Mouse (Mus musculus) neural tube, embryonic 11.5 days (tissue): ENCODE data around the gene Kcnd2. TPM values are rescaled to one million over a fixed set of nuclear protein-coding genes. Genes with fewer than 3 reads are reported as not detected.

Source experiments
- ATAC-seq: fragments of 200-750 bp; cut with Nextera tagmentation; 2 replicates; pipeline ENCODE4 v1.8.0; 2017; ENCODE audit warnings: moderate number of reproducible peaks, mild to moderate bottlenecking, moderate TSS enrichment, moderate library complexity; ENCODE audit not compliant: insufficient read depth, low FRiP score, low TSS enrichment
- DNase-seq: peaks from one replicate; pipeline ENCODE4 v3.0.0-alpha.2; 2015; ENCODE audit warnings: low spot score
- H3K27ac ChIP-seq: fragments of 300-500 bp; sonication (generic); 2 replicates; pipeline ENCODE4 v1.5.1; 2014; ENCODE audit warnings: low read depth, mild to moderate bottlenecking, low read length
- H3K27me3 ChIP-seq: fragments of 300-500 bp; sonication (generic); 2 replicates; pipeline ENCODE4 v1.6.1; 2014; ENCODE audit warnings: mild to moderate bottlenecking, low read length, mixed read lengths; ENCODE audit not compliant: control insufficient read depth, insufficient read depth
- H3K36me3 ChIP-seq: fragments of 300-500 bp; sonication (generic); 2 replicates; pipeline ENCODE4 v1.6.1; 2014; ENCODE audit warnings: mild to moderate bottlenecking, low read length, moderate library complexity, mixed read lengths; ENCODE audit not compliant: control insufficient read depth, insufficient read depth
- H3K4me1 ChIP-seq: fragments of 300-500 bp; sonication (generic); 2 replicates; pipeline ENCODE4 v1.6.1; 2014; ENCODE audit warnings: low read length, mixed read lengths; ENCODE audit not compliant: control insufficient read depth, insufficient read depth
- H3K4me2 ChIP-seq: fragments of 300-500 bp; sonication (generic); 2 replicates; pipeline ENCODE4 v1.6.1; 2014; ENCODE audit warnings: low read depth, mild to moderate bottlenecking, moderate library complexity
- H3K4me3 ChIP-seq: fragments of 300-500 bp; sonication (generic); 2 replicates; pipeline ENCODE4 v1.5.1; 2014; ENCODE audit warnings: low read depth, low read length
- H3K9ac ChIP-seq: fragments of 300-500 bp; sonication (generic); 2 replicates; pipeline ENCODE4 v1.6.1; 2014; ENCODE audit warnings: mild to moderate bottlenecking, low read length
- H3K9me3 ChIP-seq: fragments of 300-500 bp; sonication (generic); 2 replicates; pipeline ENCODE4 v1.6.1; 2016; ENCODE audit warnings: low read length; ENCODE audit not compliant: control insufficient read depth
- WGBS: fragments of 180-500 bp; shearing (Covaris S2); extraction: QIAGEN DNeasy Blood & Tissue Kit; methylation state at CpG from one replicate; pipeline ENCODE4 v1.1.7; 2014; 5-methylcytosine and 5-hydroxymethylcytosine counted together
- polyA plus RNA-seq: library from polyadenylated mRNA; unstranded; fragments of >200 nt; fragmentation: Nextera tagmentation; extraction: Ambion mirVana; gene quantifications from 2 replicates; pipeline ENCODE4 v1.2.1, GENCODE M21; 2014

Kcnd2 gene
- polyA plus RNA-seq, 1 experiment from 2014 or later: 2.2 TPM

GRCm38 (mm10) chr6:21692861-21693350 is 477.6 kb downstream of the Kcnd2 start:
- Histone ChIP-seq H3K4me2 (no peak overlapping the region), H3K4me3 (no peak overlapping the region), H3K36me3 (no peaks in the 10 kb centered on the region), H3K9ac (no peak overlapping the region), H3K27me3 (no peaks in the 10 kb centered on the region), H3K27ac (no peak overlapping the region), H3K9me3 (no peaks in the 10 kb centered on the region), H3K4me1 (no peaks in the 10 kb centered on the region)
- no peak for DNase-seq
- 88% methylated on average over 3 of the region's 3 CpGs for WGBS
- no peak for ATAC-seq

- no peak for DNase-seq
- Histone ChIP-seq H3K4me1 (no peaks in the 10 kb centered on the region), H3K9ac (no peak overlapping the region), H3K36me3 (no peaks in the 10 kb centered on the region), H3K27ac (no peak overlapping the region), H3K4me2 (no peak overlapping the region), H3K27me3 (no peaks in the 10 kb centered on the region), H3K9me3 (no peaks in the 10 kb centered on the region), H3K4me3 (no peak overlapping the region)
- WGBS: 72% methylated on average over 3 of the region's 3 CpGs
- no peak for ATAC-seq
Measured at GRCm38 (mm10) chr6:21697641-21698040, 482.3 kb downstream of the Kcnd2 start.

GRCm38 (mm10) chr6:21701131-21701530 is 485.8 kb downstream of the Kcnd2 start:
- DNase-seq: no peak
- H3K4me3 ChIP-seq: no peak overlapping the region
- H3K27ac ChIP-seq: no peak overlapping the region
- H3K36me3 ChIP-seq: no peaks in the 10 kb centered on the region
- ATAC-seq: no peak
- no peaks in the 10 kb centered on the region for H3K9me3 ChIP-seq
- H3K4me1 ChIP-seq: no peaks in the 10 kb centered on the region
- no peaks in the 10 kb centered on the region for H3K27me3 ChIP-seq
- H3K9ac ChIP-seq: no peak overlapping the region
- no peak overlapping the region for H3K4me2 ChIP-seq
- 80% methylated on average over 6 of the region's 6 CpGs for WGBS

- no peaks in the 10 kb centered on the region for H3K27me3 ChIP-seq
- peak; percentile 41; the same call in 1 of the 2 replicates for ATAC-seq
- no peak overlapping the region for H3K4me2 ChIP-seq
- no peak overlapping the region for H3K27ac ChIP-seq
- H3K4me3 ChIP-seq: no peak overlapping the region
- DNase-seq: no peak
- no peaks in the 10 kb centered on the region for H3K4me1 ChIP-seq
- no peaks in the 10 kb centered on the region for H3K9me3 ChIP-seq
- H3K36me3 ChIP-seq: no peaks in the 10 kb centered on the region
- no peak overlapping the region for H3K9ac ChIP-seq
- 29% methylated on average over 3 of the region's 3 CpGs for WGBS
Measured at GRCm38 (mm10) chr6:21709228-21709627, 493.9 kb downstream of the Kcnd2 start.

- H3K9me3 ChIP-seq: no peaks in the 10 kb centered on the region
- H3K27me3 ChIP-seq: no peaks in the 10 kb centered on the region
- DNase-seq: no peak
- ATAC-seq: no peak
- no peaks in the 10 kb centered on the region for H3K36me3 ChIP-seq
- no peak overlapping the region for H3K9ac ChIP-seq
- H3K27ac ChIP-seq: no peak overlapping the region
- H3K4me2 ChIP-seq: no peak overlapping the region
- WGBS: 79% methylated on average over 1 of the region's 1 CpGs
- H3K4me1 ChIP-seq: no peaks in the 10 kb centered on the region
- no peak overlapping the region for H3K4me3 ChIP-seq
Measured at GRCm38 (mm10) chr6:21719121-21719520, 503.8 kb downstream of the Kcnd2 start.

GRCm38 (mm10) chr6:21722238-21722637 is 506.9 kb downstream of the Kcnd2 start:
- Histone ChIP-seq H3K27me3 (no peaks in the 10 kb centered on the region), H3K4me2 (no peak overlapping the region), H3K9me3 (no peaks in the 10 kb centered on the region), H3K36me3 (no peaks in the 10 kb centered on the region), H3K4me1 (no peaks in the 10 kb centered on the region), H3K4me3 (no peak overlapping the region), H3K9ac (no peak overlapping the region), H3K27ac (no peak overlapping the region)
- ATAC-seq: no peak
- no peak for DNase-seq
- 86% methylated on average over 10 of the region's 10 CpGs for WGBS

- Histone ChIP-seq H3K4me1 (no peaks in the 10 kb centered on the region), H3K36me3 (no peaks in the 10 kb centered on the region), H3K27me3 (no peaks in the 10 kb centered on the region), H3K9me3 (no peaks in the 10 kb centered on the region), H3K4me3 (no peak overlapping the region), H3K4me2 (no peak overlapping the region), H3K27ac (no peak overlapping the region), H3K9ac (no peak overlapping the region)
- 65% methylated on average over 2 of the region's 2 CpGs for WGBS
- ATAC-seq: no peak
- DNase-seq: no peak
Measured at GRCm38 (mm10) chr6:21740606-21741005, 525.3 kb downstream of the Kcnd2 start.

- H3K27ac ChIP-seq: no peak overlapping the region
- 76% methylated on average over 3 of the region's 3 CpGs for WGBS
- H3K4me3 ChIP-seq: no peak overlapping the region
- ATAC-seq (no peak), DNase-seq (no peak)
- no peak overlapping the region for H3K9ac ChIP-seq
- H3K36me3 ChIP-seq: no peaks in the 10 kb centered on the region
- no peak overlapping the region for H3K4me2 ChIP-seq
- H3K9me3 ChIP-seq: no peaks in the 10 kb centered on the region
- H3K4me1 ChIP-seq: no peaks in the 10 kb centered on the region
- no peaks in the 10 kb centered on the region for H3K27me3 ChIP-seq
Measured at GRCm38 (mm10) chr6:21744615-21745266, 529.4 kb downstream of the Kcnd2 start.

GRCm38 (mm10) chr6:21747536-21747935 is 532.2 kb downstream of the Kcnd2 start:
- H3K9ac ChIP-seq: no peak overlapping the region
- H3K27ac ChIP-seq: no peak overlapping the region
- H3K4me3 ChIP-seq: no peak overlapping the region
- H3K9me3 ChIP-seq: no peaks in the 10 kb centered on the region
- DNase-seq (no peak), ATAC-seq (no peak)
- no peak overlapping the region for H3K4me2 ChIP-seq
- no peaks in the 10 kb centered on the region for H3K36me3 ChIP-seq
- H3K4me1 ChIP-seq: no peaks in the 10 kb centered on the region
- no peaks in the 10 kb centered on the region for H3K27me3 ChIP-seq
- WGBS: 85% methylated on average over 1 of the region's 1 CpGs
